Mouse (Mus musculus): Measurements from ENCODE around the gene Sdc3.

The Sdc3 gene

DNA sequence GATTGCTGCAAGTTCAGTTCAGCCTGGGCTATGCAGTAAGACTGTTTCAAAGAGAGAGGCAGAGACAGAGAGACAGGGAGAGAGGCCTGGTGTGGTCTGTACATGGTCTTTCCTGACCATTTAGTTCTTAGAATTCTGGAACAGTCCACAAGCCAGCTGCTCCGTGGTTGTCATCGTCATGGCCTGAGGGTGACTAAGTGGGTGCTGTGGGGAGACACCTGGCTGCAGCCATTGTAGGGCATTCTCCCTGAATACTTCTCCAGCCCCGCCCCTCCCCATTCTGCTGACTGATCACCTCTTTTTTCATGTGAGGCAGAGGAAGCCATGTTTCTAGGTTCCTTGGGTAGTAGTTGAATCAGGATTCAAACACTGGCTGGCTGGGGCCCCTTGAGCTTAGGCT lies 27.5 kb downstream of the Sdc3 start:
- in situ Hi-C loops (cut with MseI, MboI): no loop called here

DNA sequence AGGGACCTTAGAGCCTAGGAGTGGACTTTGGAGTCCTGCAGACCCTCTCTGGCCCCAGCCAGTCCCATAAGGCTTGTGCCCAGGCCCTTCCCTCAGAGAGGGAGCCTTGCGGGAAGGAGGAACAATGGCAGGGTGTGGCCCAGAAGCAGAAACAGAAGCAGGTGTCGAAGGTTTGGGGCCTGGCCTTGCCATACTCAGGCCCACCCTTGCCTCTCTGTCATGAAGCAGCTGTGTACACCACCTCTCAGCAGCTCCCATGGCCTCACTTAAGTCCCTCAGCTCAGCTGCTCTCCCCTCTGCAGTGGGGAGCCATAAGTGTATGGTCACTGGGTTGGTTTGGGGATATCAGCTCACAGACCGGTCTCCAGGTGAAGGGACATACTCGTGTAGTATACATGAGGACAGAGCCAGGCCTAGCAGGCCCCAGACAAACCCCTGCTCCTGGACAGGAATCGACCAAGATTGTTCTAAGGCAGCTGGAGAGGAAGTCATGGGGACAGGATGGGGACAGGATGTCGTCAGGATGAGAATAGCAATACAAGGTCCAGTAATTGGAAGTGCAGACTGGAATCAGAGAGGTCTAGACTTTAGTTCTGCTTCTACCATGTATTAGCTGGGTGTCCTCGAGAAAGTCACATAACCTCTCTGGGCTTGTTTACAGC lies 28.4 kb downstream of the Sdc3 start:
- in situ Hi-C loops (cut with MseI, MboI): no loop called here

DNA sequence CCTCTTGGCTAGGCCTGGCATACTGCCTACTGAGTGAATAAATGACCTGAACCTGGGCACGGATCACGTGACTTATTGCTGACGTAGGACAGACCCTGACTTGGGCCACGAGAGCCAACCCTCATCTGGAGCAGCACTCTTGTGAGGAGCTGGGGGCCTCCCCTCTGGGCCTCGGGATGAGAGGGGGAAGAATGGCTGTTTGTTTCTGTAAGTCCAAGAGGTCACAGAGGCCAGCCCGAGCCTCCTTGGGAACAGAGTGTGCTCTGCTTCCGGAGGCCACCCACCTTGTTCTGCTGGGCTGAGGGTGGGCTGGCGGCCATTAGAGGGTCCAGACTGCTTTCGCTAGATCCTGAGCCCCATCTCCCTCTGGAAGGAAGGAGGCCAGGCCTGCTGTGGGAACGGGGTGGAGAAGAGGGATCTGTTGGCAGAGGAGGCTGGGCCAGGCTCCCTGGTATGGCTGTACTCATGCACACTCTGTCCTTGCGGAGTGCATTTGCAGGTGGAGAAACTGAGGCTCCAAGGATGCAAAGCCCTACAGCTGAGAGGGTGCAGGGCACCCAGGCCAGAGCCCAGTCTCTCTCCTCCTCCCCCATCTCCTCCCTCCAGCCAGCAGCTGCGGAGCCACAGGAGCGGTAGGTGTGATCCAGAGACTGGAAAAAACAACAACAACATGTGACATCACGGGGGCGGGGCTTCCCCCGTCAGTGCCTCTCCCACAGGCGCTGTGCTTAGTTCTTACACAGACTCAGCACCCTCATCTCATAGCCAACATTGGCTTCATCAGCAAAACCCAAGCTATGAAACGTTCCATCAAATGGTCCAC lies 36.7 kb downstream of the Sdc3 start:
- in situ Hi-C loops (cut with MseI, MboI): no loop called here

DNA sequence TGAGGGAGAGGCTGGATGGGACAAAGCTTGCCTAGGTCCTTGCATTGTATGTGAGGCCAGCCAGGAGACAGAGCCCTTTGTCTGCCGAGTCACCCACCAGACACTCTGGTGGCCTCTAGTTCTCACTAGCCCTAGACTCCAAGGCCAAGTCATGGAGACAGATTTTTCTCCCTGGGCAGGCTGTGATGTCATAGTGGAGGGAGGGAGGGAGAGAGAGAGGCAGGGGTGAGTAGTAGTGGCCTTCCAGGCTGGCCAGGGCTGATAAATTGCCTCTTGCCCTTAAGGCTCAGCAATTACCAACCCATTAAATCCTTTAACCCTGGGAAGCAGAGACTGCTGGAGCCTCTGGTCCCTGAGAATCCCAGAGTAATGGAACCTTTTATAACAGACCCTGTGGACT lies 41.8 kb downstream of the Sdc3 start:
- in situ Hi-C loops (cut with MseI, MboI): no loop called here

DNA sequence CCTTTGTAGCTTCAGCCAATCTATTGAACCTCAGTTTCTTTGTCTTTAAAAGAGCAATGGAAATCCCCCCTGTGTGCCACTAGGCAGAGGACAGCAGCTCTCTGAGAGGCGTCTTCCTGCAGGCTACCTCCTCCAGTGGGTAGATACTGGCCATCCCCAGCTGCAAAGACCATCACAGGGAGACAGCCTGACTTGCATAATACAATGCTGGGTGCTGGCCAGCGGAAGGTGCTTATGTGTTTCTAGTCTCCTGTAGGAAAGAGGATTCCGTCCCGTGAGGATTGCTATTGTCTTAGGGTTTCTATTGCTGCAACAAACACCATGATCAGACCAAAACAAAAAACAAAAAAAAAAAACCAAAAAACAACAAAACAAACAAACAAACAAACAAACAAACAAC lies 43.2 kb downstream of the Sdc3 start:
- in situ Hi-C loops (cut with MseI, MboI): no loop called here

DNA sequence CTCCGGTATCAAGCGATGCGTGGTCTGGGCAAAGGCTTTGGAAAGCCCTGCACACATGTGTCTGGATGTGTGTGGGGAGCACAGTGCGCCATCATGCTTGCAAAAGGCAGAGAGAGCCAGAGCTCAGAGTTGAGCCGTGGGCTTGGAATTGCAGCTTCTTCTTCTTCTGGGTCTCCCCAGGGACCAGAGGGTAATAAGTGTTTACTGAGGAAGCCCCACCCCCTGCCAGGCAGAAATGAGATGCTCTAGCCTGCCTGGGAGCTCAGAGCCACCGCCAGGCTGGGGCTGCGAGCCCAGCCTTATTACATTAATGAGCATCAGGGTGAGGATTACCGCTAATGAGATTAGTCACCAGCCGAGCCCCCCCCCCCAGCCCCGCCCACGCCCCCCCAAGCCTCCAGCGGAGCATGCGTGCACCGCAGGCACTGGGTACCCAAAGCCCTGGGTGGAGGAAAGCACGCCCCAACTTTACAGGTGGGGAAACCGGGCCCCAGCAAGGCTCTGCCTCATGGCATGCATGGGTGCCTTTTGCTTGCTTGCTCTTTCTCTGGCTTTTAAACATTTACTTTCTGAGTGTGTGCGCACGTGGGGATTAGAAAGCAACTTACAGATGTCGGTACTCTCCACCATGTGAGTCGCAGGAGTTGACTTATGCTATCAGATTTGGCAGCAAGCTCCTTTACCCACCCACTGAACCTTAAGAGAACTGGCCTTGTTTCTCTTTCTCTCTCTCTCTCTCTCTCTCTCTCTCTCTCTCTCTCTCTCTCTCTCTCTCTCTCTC lies 44.1 kb downstream of the Sdc3 start:
- in situ Hi-C loops (cut with MseI, MboI): no loop called here

DNA sequence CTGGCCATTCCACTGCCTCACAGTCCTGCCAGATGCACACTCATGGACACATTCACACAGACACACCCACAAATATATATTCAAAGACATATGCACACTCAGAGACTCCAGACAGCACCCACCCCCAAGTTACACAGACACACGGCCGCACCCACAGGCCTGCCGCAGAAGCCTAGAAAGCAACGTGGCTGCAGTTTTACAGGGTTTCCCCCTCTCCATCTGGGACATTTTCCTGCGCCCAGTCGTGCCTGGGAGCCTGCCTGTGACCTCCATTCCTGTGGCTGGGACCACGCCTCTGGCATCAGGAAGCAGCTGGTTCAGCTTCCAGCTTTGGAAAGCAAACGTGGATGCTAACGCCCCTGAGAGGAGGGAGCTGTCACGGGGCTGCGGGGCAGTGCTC lies 46.2 kb downstream of the Sdc3 start:
- in situ Hi-C loops (cut with MseI, MboI): no loop called here

DNA sequence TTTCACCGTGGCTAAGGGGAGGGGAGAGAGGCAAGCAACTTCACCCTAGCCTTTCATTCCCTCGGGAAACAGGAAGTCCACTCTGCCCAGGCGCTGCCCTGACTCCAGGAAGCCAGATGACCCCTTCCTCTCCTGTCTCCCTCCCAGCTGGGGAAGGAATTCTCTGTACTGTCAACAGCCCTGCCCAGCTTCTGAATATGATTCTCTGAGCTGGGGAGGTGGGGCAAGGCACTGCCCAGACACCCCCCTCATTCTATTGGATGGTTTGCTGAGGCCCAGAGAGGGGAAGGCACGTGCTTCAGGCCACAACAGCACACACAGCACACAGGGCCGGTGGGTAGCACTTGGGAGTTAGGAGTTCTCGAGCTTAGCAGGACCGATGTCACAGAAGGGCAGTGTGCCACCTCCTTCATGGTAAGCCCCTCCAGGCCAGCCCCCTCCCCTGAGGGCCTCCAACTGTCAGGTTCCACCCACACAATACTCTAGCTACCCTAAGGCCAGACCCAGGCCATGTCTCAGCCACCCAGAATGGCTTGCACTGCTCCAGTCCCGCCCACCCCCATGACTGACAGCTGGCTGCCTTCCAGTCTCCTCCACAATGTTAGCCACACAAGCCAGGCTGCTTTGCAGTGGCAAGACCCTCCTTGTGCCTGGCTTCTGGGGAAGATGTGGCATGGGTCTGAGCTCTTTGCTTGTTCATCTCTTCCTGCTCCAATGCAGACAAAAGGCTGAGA lies 48.9 kb downstream of the Sdc3 start:
- in situ Hi-C loops (cut with MseI, MboI): no loop called here

DNA sequence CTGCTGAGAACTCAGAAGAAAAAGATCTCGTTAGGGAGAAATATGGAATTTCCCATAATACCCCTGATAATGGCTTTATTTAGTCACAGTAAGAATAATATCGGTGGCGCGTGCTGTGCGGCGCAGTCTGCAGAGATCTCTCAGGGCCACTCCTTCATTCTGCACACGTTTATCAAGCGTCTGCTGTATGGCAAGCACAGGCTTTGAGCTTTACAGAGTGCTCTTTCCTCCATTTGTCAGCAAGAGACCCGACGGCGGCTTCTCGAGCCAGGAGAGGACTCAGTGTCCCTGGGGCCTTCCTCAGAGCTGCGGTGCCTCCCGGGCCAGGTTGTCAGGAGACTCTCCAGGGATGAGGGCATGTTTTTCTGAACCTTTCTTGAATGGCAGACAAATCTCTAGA lies 56.5 kb downstream of the Sdc3 start:
- in situ Hi-C loops (cut with MseI, MboI): no loop called here

DNA sequence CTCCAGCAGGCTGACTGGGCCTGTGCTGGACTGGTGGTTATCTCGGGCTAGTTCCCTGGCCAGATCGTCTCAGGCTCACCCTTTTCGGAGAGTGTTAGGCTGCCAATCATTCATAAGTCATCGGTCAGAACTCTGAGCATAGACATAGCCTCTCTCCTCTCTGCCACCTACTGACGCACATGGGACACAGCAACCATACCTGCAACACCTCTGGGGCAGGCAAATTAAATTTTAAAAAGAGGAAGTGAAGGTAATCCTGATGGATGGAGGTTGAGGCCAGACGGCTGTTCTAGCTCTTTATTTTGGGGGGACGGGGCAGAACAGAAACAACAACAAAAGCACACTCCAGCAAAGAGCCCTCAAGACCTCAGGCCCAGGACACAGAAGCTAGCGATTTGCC lies 65.3 kb downstream of the Sdc3 start:
- in situ Hi-C loops (cut with MseI, MboI): no loop called here

DNA sequence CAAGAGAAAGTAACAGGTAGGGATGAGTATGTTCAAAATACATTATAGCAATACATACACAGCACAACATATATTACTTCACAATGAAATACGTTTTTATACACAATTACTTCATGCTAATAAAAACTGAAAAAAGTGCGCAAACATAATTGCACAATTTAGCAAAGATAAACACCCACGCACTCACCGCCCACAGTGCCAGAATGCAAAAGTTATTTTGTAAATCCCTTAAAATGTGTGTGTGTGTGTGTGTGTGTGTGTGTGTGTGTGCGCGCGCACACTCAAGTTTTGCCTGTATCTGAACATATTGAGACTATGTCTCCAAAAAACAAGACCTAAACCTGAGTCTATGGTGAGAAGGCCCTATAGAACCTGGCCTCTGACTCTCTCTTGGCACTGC lies 66.5 kb downstream of the Sdc3 start:
- in situ Hi-C loops (cut with MseI, MboI): no loop called here

DNA sequence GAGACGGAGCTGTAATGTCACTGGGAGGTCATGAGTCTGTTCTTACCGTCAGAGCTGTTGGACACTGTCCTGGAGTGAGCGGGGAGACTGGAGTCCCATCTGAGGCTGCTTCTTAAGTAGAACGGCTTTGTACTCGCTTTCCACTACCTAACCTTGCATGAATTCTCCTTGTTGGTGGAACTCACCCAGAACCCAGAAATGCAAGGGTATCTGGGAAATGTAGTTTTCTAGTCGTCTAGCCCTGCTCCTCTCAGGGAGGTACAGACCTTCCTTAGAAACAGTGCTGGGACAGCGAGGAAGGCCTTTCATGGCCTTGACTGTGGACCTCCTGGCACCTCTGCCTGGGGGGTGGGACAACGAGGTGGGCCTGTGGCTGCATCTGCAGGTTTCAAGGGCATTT lies 67.1 kb downstream of the Sdc3 start:
- in situ Hi-C loops (cut with MseI, MboI): no loop called here

DNA sequence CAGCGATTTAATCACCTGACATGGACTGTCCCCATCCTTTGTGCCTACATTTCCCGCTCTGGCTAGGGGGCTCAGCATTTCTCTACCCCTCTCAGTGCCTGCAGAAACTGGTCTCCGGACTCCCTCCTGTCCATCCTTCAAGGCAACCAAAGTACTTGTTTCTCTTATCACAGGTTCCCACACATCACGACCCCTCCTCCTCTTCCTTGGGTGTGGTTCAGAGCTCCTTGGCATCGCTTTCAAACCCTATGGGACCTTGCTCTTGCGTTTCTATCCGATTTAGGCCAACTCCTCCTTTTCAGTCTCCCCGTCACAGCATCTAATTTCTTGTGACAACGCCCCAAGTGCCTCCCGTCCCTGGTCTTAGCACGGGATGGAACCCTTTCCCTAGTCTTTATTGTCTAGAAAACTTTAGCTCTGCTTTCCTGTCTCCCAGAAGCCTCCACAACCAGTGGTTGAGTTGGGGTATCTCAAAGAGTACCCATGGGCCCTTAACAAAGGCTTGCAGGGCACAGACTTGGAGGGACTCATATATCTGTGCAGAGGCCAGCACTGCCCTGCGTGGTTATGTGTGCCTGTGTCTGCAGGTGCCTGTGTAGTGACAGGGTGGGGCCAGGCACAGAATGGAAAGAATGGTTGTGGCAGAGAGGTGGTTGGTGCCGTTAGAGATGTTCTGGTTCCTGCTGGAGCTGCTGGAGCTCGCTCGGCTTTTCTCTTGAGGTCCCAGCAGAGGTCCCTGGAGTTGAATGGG lies 68.7 kb downstream of the Sdc3 start:
- in situ Hi-C loops (cut with MseI, MboI): no loop called here

DNA sequence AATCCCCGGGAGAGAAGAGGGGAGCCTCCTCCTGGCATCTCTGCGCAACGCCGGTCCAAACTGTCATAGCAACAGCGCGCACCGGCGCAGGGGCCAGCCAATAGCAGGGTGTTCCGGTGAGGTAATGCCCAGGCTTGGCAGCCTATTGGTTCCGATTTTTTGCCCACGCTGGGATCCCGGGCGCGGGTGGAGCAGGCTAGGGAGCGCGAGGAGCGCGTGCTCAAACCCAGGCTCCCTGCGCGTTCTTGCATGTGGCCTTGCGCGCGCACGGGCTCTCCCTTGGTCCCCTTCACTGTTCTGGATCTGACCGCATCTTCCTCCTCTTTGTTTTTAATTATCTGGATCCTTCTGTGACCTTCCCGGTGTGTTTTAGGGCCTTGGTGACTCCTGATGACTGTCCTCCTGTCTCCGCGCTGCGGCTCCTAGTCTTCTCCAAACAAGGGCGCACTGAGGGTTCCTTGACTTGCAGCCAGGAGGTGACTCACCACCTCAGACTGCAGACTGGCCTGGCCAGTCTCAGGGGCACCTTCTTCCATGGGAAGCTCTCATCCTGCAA lies 69.4 kb downstream of the Sdc3 start:
- in situ Hi-C loops (cut with MseI, MboI): no loop called here

DNA sequence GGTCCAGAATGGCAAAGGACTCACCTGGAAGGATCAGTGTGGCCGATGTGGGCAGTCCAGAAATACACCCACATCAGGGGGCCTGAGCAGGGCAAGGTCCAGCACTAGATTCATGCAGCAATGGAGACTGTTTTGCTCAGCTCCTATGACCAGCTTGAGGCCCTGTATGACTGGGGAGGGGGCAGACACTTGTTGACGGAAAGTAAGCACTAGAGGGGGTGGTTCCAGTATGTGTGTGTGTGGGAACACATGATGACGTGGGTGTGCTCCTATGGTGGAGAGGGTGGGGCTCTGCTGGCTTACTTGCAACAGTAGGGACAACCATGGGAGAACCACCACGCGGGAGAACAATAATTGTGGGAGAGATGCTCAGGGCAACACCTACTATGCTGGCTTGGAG lies 70.2 kb downstream of the Sdc3 start:
- in situ Hi-C loops (cut with MseI, MboI): no loop called here

DNA sequence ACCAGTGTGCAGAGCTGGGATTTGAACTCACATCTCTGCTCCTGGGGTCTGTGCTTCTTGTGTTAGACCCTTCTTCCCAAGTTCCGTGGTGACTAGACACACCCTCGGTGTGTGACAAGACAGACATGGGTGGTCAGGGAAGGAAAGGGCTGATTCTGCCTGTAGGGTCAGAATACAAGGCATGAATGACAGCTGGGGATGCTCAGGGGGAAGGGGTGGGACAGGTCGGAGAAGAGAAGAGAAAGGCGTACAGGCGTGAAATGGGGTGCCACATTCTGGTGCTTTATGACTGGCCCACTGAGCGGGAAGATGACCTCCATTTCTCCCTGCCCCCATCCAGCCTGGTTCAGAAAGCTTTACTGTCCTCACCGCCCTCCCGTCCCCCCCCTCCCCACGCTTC lies 73.1 kb downstream of the Sdc3 start:
- in situ Hi-C loops (cut with MseI, MboI): no loop called here

DNA sequence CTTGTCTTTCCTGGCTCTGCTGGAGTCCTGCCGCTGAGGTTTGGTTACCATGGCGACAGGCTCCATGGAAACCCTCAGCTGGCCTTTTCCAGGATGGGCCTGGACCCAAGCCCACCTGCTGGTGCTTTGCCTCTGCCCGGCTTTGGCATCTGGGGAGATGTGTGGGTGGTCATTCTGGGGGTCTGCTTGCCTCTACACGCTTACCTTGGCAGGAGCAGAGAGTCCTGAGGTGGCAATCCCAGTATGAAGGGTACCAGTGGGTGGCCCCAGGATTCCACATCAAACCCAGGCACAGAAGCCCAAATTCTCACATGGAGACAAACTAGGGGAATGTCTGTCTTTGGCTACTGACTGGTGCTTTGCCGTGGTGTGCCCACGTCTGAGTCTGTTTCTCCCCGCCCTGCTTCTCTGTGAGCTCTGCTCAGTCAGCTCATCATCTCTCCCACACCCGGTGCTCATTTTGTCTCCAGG lies 73.6 kb downstream of the Sdc3 start:
- in situ Hi-C loops (cut with MseI, MboI): no loop called here

DNA sequence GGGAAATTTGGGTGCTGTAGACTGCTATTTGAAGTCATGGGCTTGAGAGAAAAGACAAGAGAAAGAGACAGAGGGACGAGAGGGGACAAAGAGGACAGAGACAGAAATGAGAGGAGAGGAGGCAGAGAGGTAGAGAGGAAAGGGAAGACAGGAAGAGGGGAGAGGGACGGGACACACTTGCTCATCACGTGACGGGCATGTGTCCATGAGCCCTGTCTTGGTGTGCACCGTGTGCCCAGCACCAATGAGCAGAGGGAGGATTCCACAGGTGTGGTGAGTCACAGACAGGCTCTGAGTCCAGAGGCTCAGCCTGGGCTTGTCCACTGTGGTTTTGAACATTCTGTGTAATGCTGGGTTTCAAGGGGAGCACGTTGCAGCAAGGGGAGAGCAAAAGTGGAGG lies 75.6 kb downstream of the Sdc3 start:
- in situ Hi-C loops (cut with MseI, MboI): no loop called here

DNA sequence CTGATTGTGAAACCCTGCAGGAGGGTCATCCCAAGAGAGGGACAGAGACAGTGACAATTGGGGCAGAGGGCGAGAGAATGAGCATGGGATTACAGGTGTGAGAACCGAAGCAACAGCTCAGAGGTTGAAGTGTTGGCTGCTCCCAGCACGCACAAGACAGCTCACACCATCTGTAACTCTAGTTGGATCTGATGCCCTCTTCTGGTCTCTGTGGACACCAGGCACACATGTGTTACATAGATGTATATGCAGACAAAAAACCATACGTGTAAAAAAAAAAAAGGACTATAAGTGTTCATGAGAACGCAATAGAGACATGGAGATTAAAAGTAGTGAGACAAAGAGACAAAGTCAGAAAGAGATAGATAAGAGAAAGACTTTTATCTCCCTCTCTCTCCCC lies 76.5 kb downstream of the Sdc3 start:
- in situ Hi-C loops (cut with MseI, MboI): no loop called here

DNA sequence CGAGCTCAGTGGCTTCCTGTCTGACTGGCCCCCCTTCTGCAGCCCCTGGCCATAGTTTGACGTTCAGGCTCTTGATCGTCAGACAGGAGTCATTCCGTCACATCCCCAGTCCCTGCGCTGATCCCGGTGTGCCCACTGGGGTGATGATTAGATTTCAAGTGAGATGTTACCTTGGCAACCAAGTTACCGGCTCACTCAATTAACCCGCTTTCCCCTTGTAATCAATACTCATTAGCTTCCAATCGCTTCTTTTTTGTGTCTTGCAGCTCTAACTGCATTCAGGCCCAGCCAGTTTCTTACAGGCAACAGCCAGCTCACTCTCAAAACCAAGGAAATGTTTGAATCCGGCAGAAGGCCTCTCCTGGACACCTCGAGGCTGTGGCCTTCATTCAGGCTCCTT lies 80.1 kb downstream of the Sdc3 start:
- in situ Hi-C loops (cut with MseI, MboI): no loop called here

DNA sequence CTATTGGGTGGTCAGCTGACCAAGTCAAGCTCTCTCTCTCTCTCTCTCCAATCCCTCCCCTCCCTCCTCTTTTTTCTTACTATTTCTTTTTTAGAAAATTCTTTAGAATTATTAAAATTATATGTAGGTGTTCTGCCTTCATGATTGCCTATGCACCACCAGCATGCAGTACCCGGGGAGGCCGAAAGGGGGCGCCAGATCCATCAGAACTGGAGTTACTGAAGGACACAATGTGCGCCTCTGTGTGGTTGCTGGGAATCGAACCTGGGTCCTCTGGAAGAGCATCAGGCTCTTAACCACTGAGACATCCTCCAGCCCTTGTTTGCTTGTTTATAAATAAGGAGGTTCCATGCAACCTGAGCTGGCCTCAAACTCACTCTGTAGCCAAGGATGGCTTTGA lies 81.1 kb downstream of the Sdc3 start:
- in situ Hi-C loops (cut with MseI, MboI): no loop called here

Data from mouse trophoblast stem cell (cell line).